Mouse (Mus musculus) embryo, embryonic 10.5 days (tissue): ENCODE data around the gene Styxl1.

Experiments used
- DNase-seq: peaks from one replicate; pipeline ENCODE4 v3.0.0-alpha.2; 2015; ENCODE audit warnings: low spot score

Gene Styxl1

GRCm38 (mm10) chr5:135725991-135726390, 52.2 kb downstream of the Styxl1 start:
- DNase-seq: no peak

GRCm38 (mm10) chr5:135725391-135725841, 52.8 kb downstream of the Styxl1 start:
- DNase-seq: peak; percentile 90

- peak; percentile 80 for DNase-seq
These were observed 53.5 kb downstream of the Styxl1 start for GRCm38 (mm10) chr5:135724536-135725322.

- no peak for DNase-seq
These were observed 54.9 kb downstream of the Styxl1 start for GRCm38 (mm10) chr5:135723165-135723751.

- DNase-seq: no peak
These were observed 56.1 kb downstream of the Styxl1 start for GRCm38 (mm10) chr5:135722121-135722520.

- no peak for DNase-seq
These were observed 57.1 kb downstream of the Styxl1 start for GRCm38 (mm10) chr5:135721076-135721475.

- DNase-seq: no peak
These were observed 58.1 kb downstream of the Styxl1 start for GRCm38 (mm10) chr5:135720121-135720520.

- no peak for DNase-seq
These were observed 58.5 kb downstream of the Styxl1 start for GRCm38 (mm10) chr5:135719586-135720120.

- DNase-seq: peak; percentile 36
These were observed 62.6 kb downstream of the Styxl1 start for GRCm38 (mm10) chr5:135715624-135716023.

- DNase-seq: peak; percentile 28
These were observed 64.6 kb downstream of the Styxl1 start for GRCm38 (mm10) chr5:135713441-135714218.

- DNase-seq: no peak
These were observed 65.4 kb downstream of the Styxl1 start for GRCm38 (mm10) chr5:135712803-135713202.

GRCm38 (mm10) chr5:135711582-135712355, 66.4 kb downstream of the Styxl1 start:
- DNase-seq: no peak

- no peak for DNase-seq
These were observed 67.5 kb downstream of the Styxl1 start for GRCm38 (mm10) chr5:135710599-135711214.

- DNase-seq: no peak
These were observed 68.5 kb downstream of the Styxl1 start for GRCm38 (mm10) chr5:135709716-135710115.

GRCm38 (mm10) chr5:135707855-135708254, 70.3 kb downstream of the Styxl1 start:
- DNase-seq: no peak

- no peak for DNase-seq
These were observed 71.1 kb downstream of the Styxl1 start for GRCm38 (mm10) chr5:135707039-135707438.

GRCm38 (mm10) chr5:135705383-135705782, 72.8 kb downstream of the Styxl1 start:
- no peak for DNase-seq

- no peak for DNase-seq
These were observed 74.8 kb downstream of the Styxl1 start for GRCm38 (mm10) chr5:135703431-135703830.

GRCm38 (mm10) chr5:135702682-135703192, 75.4 kb downstream of the Styxl1 start:
- DNase-seq: no peak

- DNase-seq: no peak
These were observed 76.0 kb downstream of the Styxl1 start for GRCm38 (mm10) chr5:135702190-135702589.

GRCm38 (mm10) chr5:135701601-135702000, 76.6 kb downstream of the Styxl1 start:
- DNase-seq: no peak
